Mouse (Mus musculus) intestine, embryonic 16.5 days (tissue): ENCODE results near the gene Vps53. TPM values are rescaled to one million over a fixed set of nuclear protein-coding genes. Genes with fewer than 3 reads are reported as not detected.

ENCODE experiments used
- ATAC-seq: fragments of 200-750 bp; cut with Nextera tagmentation; 2 replicates; pipeline ENCODE4 v1.8.0; 2017; ENCODE audit warnings: moderate TSS enrichment, moderate library complexity
- H3K27ac ChIP-seq: fragments of 300-500 bp; sonication (generic); 2 replicates; pipeline ENCODE4 v1.5.1; 2014; ENCODE audit warnings: mild to moderate bottlenecking, low read length
- H3K27me3 ChIP-seq: fragments of 300-500 bp; sonication (generic); replicated peaks from 2 replicates; pipeline ENCODE4 v1.6.1; 2014; ENCODE audit warnings: low read length, control low read depth, mixed read lengths; ENCODE audit not compliant: control insufficient read depth, insufficient read depth
- H3K36me3 ChIP-seq: fragments of 300-500 bp; sonication (generic); 2 replicates; pipeline ENCODE4 v1.6.1; 2014; ENCODE audit warnings: low read length, control low read depth; ENCODE audit not compliant: control insufficient read depth, insufficient read depth
- H3K4me1 ChIP-seq: fragments of 300-500 bp; sonication (generic); 2 replicates; pipeline ENCODE4 v1.6.1; 2014; ENCODE audit warnings: low read length, control low read depth, mixed read lengths; ENCODE audit not compliant: control insufficient read depth, insufficient read depth
- H3K4me2 ChIP-seq: fragments of 300-500 bp; sonication (generic); 2 replicates; pipeline ENCODE4 v1.6.1; 2014; ENCODE audit warnings: low read depth, low read length, control low read depth
- H3K4me3 ChIP-seq: fragments of 300-500 bp; sonication (generic); 2 replicates; pipeline ENCODE4 v1.5.1; 2014; ENCODE audit warnings: mild to moderate bottlenecking, low read length
- H3K9ac ChIP-seq: fragments of 300-500 bp; sonication (generic); 2 replicates; pipeline ENCODE4 v1.6.1; 2014; ENCODE audit warnings: low read depth, low read length
- H3K9me3 ChIP-seq: fragments of 300-500 bp; sonication (generic); 2 replicates; pipeline ENCODE4 v1.6.1; 2016; ENCODE audit warnings: low read length, control low read depth; ENCODE audit not compliant: control insufficient read depth
- WGBS: fragments of 180-500 bp; shearing (Covaris S2); extraction: QIAGEN DNeasy Blood & Tissue Kit; methylation state at CpG from one replicate; pipeline ENCODE4 v1.1.7; 2014; 5-methylcytosine and 5-hydroxymethylcytosine counted together
- polyA plus RNA-seq: library from polyadenylated mRNA; unstranded; fragments of >200 nt; fragmentation: Nextera tagmentation; extraction: Ambion mirVana; gene quantifications from 2 replicates; pipeline ENCODE4 v1.2.1, GENCODE M21; 2015

Gene Vps53
- polyA plus RNA-seq, 1 experiment from 2014 or later: 55.9 TPM

DNA sequence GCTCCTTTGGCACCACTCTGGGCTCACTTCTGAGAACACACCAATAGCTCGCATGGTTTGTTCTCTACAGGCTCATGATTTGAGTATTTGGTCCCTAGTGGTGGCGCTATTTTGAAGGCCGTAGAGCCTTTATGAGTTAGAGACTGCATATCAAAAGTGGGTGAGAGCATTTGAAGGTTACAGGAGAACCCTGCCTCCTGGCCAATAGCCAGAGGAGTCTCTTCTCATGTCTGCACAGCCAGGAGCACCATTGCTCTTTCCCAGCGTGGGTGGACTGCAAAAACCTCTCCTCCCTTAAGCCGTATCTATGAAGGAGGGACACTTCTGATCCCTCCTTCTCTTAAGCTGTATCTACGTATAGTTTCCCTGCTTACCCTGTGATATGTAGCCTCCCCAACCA, 102.1 kb downstream of the Vps53 start:
- Histone ChIP-seq H3K27ac (no peak overlapping the region), H3K27me3 (no peaks in the 10 kb centered on the region), H3K36me3 (peaks cover 9% of the 10 kb centered on the region; the same call in 1 of the 2 replicates), H3K9ac (no peak overlapping the region), H3K4me1 (peaks cover 6% of the 10 kb centered on the region; the same call in 1 of the 2 replicates), H3K4me2 (no peak overlapping the region), H3K4me3 (no peak overlapping the region), H3K9me3 (no peaks in the 10 kb centered on the region)
- WGBS: 81% methylated on average over 6 of the region's 6 CpGs
- ATAC-seq: no peak

DNA sequence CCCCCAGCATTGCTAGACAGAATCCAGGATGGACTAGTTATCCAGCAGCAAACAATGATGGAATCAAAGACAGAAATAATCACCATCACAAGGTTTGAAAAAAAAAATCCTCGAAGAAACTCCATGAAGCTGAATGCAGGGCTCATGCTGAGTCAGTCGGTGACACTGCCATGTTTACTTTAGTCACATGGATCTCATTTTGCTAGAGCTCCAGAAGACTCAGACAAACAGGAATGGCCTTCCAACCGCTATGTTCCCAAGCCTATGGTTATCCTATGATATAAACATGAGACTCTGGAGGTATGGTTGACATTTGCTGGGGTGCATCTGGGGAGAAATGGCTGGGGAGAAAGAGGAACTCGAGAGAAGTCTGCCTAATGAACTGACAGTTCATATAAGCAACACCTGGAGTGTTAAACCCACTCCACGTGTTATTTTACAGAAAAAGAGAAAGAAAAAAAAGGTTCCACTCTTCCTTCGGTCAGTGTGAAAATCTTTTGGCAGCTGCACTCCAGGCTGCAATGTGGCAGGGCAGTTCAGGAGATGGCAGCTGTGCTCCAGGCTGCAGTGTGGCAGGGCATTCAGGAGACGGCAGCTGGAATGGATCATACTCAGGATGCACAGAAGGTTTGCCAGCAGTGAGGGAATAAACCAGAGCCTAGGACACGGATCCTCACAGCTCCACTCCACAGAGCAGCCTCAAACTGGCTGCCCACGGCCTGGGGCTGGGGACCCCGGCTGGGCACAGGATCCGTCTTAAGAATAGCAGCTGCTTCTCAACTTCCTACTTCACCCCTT, 105.0 kb downstream of the Vps53 start:
- Histone ChIP-seq H3K36me3 (no peaks in the 10 kb centered on the region), H3K4me2 (no peak overlapping the region), H3K4me3 (no peak overlapping the region), H3K27me3 (no peaks in the 10 kb centered on the region), H3K4me1 (peaks cover 6% of the 10 kb centered on the region; the same call in 1 of the 2 replicates), H3K9me3 (no peaks in the 10 kb centered on the region), H3K9ac (no peak overlapping the region), H3K27ac (peak overlapping the region; percentile 9; the same call in 1 of the 2 replicates)
- WGBS: 50% methylated on average over 11 of the region's 11 CpGs
- no peak for ATAC-seq

DNA sequence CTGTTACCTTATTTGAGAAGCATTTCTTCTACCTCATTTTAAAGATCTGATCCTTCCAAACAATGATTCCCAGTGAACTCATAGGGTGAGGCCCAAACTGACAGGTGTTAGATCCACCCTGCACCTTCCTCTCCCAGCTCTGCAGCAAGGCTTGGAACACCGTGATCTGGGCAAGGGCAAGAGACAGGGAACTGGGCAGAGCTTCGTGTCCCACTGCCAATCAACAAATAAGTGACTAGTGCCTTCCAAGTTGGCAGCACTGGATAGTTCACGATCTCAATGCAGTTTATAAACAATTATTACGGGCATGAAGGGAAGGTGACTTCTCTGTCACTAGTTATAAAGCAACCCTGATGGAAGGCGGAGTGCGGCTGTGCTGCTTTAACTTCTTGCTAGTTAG, 109.6 kb downstream of the Vps53 start:
- Histone ChIP-seq H3K27ac (no peak overlapping the region), H3K36me3 (0 out of 2 replicates have a peak, but pooled peaks cover 4% of the 10 kb centered on the region), H3K4me3 (no peak overlapping the region), H3K4me1 (peaks cover 9% of the 10 kb centered on the region; the same call in 1 of the 2 replicates), H3K9me3 (no peaks in the 10 kb centered on the region), H3K4me2 (no peak overlapping the region), H3K27me3 (no peaks in the 10 kb centered on the region), H3K9ac (no peak overlapping the region)
- ATAC-seq: no peak
- WGBS: 79% methylated on average over 6 of the region's 6 CpGs

DNA sequence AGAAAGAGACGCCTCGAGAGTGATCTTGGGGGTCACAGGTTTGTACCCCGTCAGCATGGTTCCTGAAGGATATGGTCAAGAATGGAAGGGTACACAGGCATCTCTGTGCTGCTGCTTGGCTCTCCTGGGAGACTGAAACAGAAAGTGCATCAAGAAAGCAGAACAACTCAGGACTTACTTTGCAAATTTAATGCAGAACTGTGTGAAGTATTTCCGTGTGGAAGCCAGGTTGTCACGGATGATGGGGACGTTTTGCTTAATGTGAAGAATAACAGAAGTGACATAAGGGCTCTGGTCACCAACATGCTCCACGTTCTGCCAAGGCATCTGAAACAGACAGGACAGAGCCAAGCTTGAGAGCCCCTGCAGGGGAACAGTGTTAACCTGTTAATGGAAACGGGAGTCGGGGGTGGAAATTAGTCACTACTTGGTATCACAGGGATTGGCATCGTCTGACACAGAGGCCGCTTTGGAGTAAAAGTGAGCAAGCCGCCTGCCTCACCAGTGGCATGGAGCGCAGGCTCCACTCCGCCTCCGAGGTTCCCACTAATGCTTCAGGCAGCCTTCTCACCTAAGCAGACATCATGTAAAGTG, 112.8 kb downstream of the Vps53 start:
- no peaks in the 10 kb centered on the region for H3K27me3 ChIP-seq
- peaks cover 4% of the 10 kb centered on the region; the same call in 1 of the 2 replicates for H3K36me3 ChIP-seq
- H3K9ac ChIP-seq: no peak overlapping the region
- no peak overlapping the region for H3K4me2 ChIP-seq
- H3K27ac ChIP-seq: no peak overlapping the region
- no peaks in the 10 kb centered on the region for H3K9me3 ChIP-seq
- H3K4me3 ChIP-seq: no peak overlapping the region
- H3K4me1 ChIP-seq: 0 out of 2 replicates have a peak, but pooled peaks cover 4% of the 10 kb centered on the region
- WGBS: 88% methylated on average over 15 of the region's 15 CpGs
- no peak for ATAC-seq

DNA sequence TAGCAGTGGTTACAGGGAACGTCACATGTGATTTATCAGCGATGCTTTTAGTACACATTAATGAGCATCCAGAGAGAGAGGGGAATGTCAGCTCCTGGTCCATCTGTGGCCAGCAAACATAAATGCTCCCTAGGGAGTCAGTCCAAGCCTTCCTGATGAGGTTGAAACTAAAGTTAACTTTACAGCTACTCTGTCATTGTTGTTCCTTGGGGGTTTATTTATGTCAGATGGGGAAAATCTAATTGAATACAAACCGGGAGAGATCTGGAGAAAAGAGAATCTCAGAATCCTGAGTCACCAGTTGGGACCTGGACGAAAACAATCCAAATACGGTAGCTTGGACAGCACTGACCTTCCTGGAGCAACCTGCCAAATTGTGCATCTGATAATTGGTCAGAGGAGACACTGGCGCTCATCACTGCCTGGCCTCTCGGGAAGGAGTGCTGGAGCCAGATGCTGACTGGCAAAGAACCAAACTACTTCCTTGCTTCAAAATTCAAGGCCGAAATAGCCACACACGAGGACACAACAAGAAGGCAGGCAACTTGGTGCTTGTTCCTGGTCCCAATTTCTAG, 113.8 kb downstream of the Vps53 start:
- Histone ChIP-seq H3K4me3 (no peak overlapping the region), H3K36me3 (peaks cover 4% of the 10 kb centered on the region; the same call in 1 of the 2 replicates), H3K27ac (no peak overlapping the region), H3K9me3 (no peaks in the 10 kb centered on the region), H3K9ac (no peak overlapping the region), H3K27me3 (no peaks in the 10 kb centered on the region), H3K4me2 (no peak overlapping the region), H3K4me1 (0 out of 2 replicates have a peak, but pooled peaks cover 4% of the 10 kb centered on the region)
- ATAC-seq: no peak
- 67% methylated on average over 9 of the region's 9 CpGs for WGBS

DNA sequence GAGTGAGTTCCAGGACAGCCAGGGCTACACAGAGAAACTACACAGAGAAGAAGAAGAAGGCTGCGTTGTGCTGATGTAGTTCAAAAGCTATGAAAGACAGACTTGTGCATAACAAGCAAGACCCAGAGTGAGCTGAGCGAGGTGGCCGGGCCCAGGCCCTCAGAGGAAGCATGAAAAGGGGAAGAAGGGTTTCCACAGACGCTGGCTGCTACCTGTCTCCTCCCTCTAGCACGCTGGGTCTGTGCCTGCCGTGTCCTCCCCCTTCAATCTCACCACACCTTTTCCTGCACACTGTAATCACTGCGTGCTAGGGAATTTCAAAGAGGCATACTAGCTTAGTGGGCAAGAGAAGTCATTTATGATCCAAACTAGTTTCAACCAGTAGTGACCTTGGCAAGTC, 115.0 kb downstream of the Vps53 start:
- H3K36me3 ChIP-seq: peaks cover 4% of the 10 kb centered on the region; the same call in 1 of the 2 replicates
- WGBS: 84% methylated on average over 7 of the region's 7 CpGs

DNA sequence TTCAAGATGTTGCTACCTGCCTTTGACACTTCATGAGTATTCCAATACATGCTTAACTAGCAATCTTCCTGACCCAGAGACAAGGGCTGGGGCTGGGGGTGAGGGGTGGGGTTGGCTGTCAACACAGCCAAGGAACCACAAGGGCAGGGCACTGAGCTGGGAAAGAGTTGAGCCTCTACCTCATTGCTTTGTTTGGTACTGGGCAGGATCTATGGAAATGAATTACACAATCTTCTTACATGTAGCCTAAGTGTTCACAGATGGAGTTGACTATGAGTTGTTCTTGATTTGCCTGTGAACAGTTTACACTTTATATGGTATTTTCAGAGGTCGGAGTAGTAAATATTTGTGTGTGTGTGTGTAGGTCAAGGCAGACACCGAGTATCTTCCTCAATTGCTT, 118.5 kb downstream of the Vps53 start:
- 82% methylated on average over 2 of the region's 2 CpGs for WGBS
- Histone ChIP-seq H3K4me1 (peaks cover 10% of the 10 kb centered on the region), H3K27ac (no peak overlapping the region), H3K4me2 (no peak overlapping the region), H3K36me3 (peaks cover 3% of the 10 kb centered on the region; the same call in 1 of the 2 replicates), H3K9me3 (no peaks in the 10 kb centered on the region), H3K9ac (no peak overlapping the region), H3K4me3 (no peak overlapping the region), H3K27me3 (no peaks in the 10 kb centered on the region)
- no peak for ATAC-seq

More for the DNA sequence above, 115.0 kb downstream of the Vps53 start:
- Histone ChIP-seq H3K9ac (no peak overlapping the region), H3K4me2 (no peak overlapping the region), H3K9me3 (no peaks in the 10 kb centered on the region), H3K4me3 (no peak overlapping the region), H3K27ac (no peak overlapping the region), H3K4me1 (peaks cover 12% of the 10 kb centered on the region), H3K27me3 (no peaks in the 10 kb centered on the region)
- ATAC-seq: no peak

DNA sequence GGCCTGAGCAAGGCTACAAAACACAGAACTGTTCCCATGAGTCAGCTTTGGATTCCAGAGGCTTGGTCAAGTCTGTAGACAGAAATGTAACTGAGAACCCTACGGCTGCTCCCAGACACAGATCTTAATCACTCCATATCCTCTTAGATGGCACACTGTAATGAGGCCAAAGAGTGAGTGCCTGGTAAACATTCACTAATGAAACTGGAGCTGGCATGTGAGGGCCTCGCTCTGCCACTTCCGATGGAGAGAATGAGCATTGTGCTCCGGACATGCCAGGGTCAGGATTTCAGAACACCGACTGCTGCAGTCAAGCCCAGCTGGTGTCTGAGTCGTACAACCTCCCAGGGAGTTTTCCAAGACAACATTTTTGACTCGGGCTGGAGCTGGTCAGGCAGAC, 119.5 kb downstream of the Vps53 start:
- Histone ChIP-seq H3K4me2 (no peak overlapping the region), H3K36me3 (no peaks in the 10 kb centered on the region; the same call in 1 of the 2 replicates), H3K27me3 (no peaks in the 10 kb centered on the region), H3K9ac (no peak overlapping the region), H3K9me3 (no peaks in the 10 kb centered on the region), H3K4me3 (no peak overlapping the region), H3K27ac (no peak overlapping the region), H3K4me1 (peaks cover 8% of the 10 kb centered on the region)
- 41% methylated on average over 7 of the region's 7 CpGs for WGBS
- ATAC-seq: peak; percentile 31; the same call in 1 of the 2 replicates

DNA sequence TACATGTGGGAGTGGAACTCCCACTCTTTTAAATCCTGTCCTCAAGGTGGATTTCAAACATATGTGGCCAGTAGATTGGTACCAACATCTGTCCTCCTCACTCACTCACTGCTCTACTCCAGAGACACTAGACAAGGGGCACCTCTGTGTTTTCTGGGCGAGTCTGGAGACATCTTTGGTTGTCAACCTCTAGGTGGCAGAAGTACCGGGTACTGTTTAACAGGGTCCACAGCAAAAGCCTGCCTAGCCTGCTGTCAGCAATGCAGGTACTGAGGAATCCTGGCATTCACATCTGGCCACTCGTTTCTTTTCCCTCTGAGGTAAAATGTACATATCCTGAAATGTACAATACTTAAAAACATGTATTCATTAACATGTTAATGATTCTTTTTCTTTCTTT, 123.0 kb downstream of the Vps53 start:
- Histone ChIP-seq H3K27me3 (no peaks in the 10 kb centered on the region), H3K4me3 (no peak overlapping the region), H3K27ac (no peak overlapping the region), H3K9me3 (no peaks in the 10 kb centered on the region), H3K4me1 (peaks cover 8% of the 10 kb centered on the region), H3K4me2 (no peak overlapping the region), H3K36me3 (no peaks in the 10 kb centered on the region), H3K9ac (no peak overlapping the region)
- no peak for ATAC-seq
- WGBS: 35% methylated on average over 3 of the region's 3 CpGs
